10 mouse cellular contexts compared by ENCODE assay signal in the genomic region with DNA sequence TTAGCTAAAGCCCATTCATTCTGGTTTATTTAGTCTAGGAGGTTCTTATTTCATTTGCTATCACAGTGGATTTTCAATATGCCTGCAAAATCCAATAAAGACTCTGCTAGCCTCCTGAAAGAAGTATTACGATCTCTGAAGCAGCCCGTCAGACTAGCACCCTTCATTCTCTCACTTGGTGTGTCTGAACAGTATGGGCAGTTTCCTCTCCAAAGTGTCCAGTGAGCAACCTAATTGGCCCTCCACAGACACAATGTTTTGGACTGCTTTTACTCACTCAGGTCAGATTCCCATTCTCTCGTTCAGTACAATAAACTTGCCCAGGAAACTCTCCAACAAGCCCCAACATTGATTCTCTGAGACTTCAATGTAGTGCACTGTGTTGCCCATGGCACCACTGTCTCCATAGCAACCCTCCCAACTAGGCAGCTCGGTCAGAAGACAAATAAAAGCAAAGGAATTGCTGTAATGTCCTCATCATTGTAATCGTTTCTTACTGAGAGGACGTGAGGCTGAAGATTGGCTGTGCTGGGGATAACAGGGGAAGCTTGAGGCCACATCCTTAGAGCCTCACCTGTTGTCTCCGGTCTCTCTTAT.
DNase-seq lines count a peak whose midpoint lies in the region; ATAC-seq and TF ChIP-seq lines count a peak whose summit lies in the region.
"Had no signal": no experiment of that assay in that cellular context is flagged by ENCODE, and none has a peak within 500 bp of the region (broad histone marks: within the 10 kb centered on the region; RNA-seq: fewer than 3 reads in every experiment).

No protein-coding gene starts in this region.

- ATAC-seq in hindbrain, embryonic 12.5 days (ENCODE audit: low FRiP score) = peak; percentile 78
- peak; percentile 88 for ATAC-seq in neural tube, embryonic 13.5 days (ENCODE audit: low read depth)
- no peak for ATAC-seq in heart, embryonic 12.5 days (ENCODE audit: insufficient number of reproducible peaks, low FRiP score)
- ATAC-seq: liver, postnatal 0 days had no signal

- no peaks in the 10 kb centered on the region; the same call in 1 of the 2 replicates for H3K4me1 ChIP-seq in hindbrain, embryonic 12.5 days
- H3K4me1 ChIP-seq in neural tube, embryonic 13.5 days (replicated peaks) = peaks cover 23% of the 10 kb centered on the region
- H3K4me1 ChIP-seq in heart, embryonic 12.5 days (replicated peaks) = no peaks in the 10 kb centered on the region

- peak in 1 of 2 experiments; percentile 35 for DNase-seq in layer of hippocampus, adult 2 months (ENCODE audit: low spot score in 2 of 2)
- DNase-seq in layer of hippocampus, postnatal 25 days (ENCODE audit: extremely low spot score in 1 of 2, low spot score in 1 of 2) = no peak
- peak; percentile 58 for DNase-seq in embryo, embryonic 11 days
- no peak for DNase-seq in cerebellum, adult 18-20 months
- no peak for DNase-seq in ovary, postnatal 10 days (ENCODE audit: low spot score)
- DNase-seq: liver, postnatal 0 days had no signal

- H3K4me3 ChIP-seq in layer of hippocampus, adult 2 months = no peak overlapping the region
- no peak overlapping the region for H3K4me3 ChIP-seq in hindbrain, embryonic 12.5 days
- no peak overlapping the region for H3K4me3 ChIP-seq in neural tube, embryonic 13.5 days
- no peak overlapping the region for H3K4me3 ChIP-seq in heart, embryonic 12.5 days
- H3K4me3 ChIP-seq: left cerebral cortex, adult 2 months had no signal

- no peak overlapping the region for H3K9ac ChIP-seq in hindbrain, embryonic 12.5 days
- no peak overlapping the region for H3K9ac ChIP-seq in neural tube, embryonic 13.5 days
- H3K9ac ChIP-seq in heart, embryonic 12.5 days = no peak overlapping the region
- H3K9ac ChIP-seq: liver, postnatal 0 days had no signal

- H3K36me3 ChIP-seq in hindbrain, embryonic 12.5 days = no peaks in the 10 kb centered on the region
- H3K36me3 ChIP-seq in neural tube, embryonic 13.5 days = no peaks in the 10 kb centered on the region
- no peaks in the 10 kb centered on the region for H3K36me3 ChIP-seq in heart, embryonic 12.5 days

- H3K27me3 ChIP-seq in hindbrain, embryonic 12.5 days = no peaks in the 10 kb centered on the region
- H3K27me3 ChIP-seq in neural tube, embryonic 13.5 days = no peaks in the 10 kb centered on the region
- H3K27me3 ChIP-seq in heart, embryonic 12.5 days (replicated peaks) = no peaks in the 10 kb centered on the region

- H3K9me3 ChIP-seq in hindbrain, embryonic 12.5 days (replicated peaks) = no peaks in the 10 kb centered on the region
- peaks cover 9% of the 10 kb centered on the region; the same call in 1 of the 2 replicates for H3K9me3 ChIP-seq in neural tube, embryonic 13.5 days
- no peaks in the 10 kb centered on the region for H3K9me3 ChIP-seq in heart, embryonic 12.5 days (replicated peaks)

- 40% methylated on average over 7 of the region's 7 CpGs for WGBS in hindbrain, embryonic 12.5 days
- WGBS in neural tube, embryonic 13.5 days = 26% methylated on average over 7 of the region's 7 CpGs
- 65% methylated on average over 7 of the region's 7 CpGs for WGBS in heart, embryonic 12.5 days

- peak overlapping the region; percentile 67 for H3K27ac ChIP-seq in layer of hippocampus, adult 2 months
- no peak overlapping the region for H3K27ac ChIP-seq in hindbrain, embryonic 12.5 days
- H3K27ac ChIP-seq in neural tube, embryonic 13.5 days (replicated peaks) = no peak overlapping the region
- H3K27ac ChIP-seq in heart, embryonic 12.5 days (ENCODE audit: poor library complexity, severe bottlenecking) = no peak overlapping the region
- H3K27ac ChIP-seq: left cerebral cortex, adult 2 months had no signal

- TF ChIP-seq CTCF in layer of hippocampus, adult 2 months (conservative IDR thresholded peaks at IDR 0.05) = no peak

- H3K4me2 ChIP-seq in hindbrain, embryonic 12.5 days (replicated peaks) = no peak overlapping the region
- no peak overlapping the region for H3K4me2 ChIP-seq in neural tube, embryonic 13.5 days
- no peak overlapping the region for H3K4me2 ChIP-seq in heart, embryonic 12.5 days
